Mouse (Mus musculus) layer of hippocampus, adult 11-12 months (tissue): ENCODE measurements around the gene Sub1.

Source experiments
- DNase-seq: peaks from one replicate; pipeline ENCODE4 v3.0.0; 2022; ENCODE audit warnings: low spot score

Sub1 gene

GRCm38 (mm10) chr15:11996883-11997282, at the start of gene Sub1:
Gene Sub1, minus strand, starts transcription at chr15:11996983.
- DNase-seq = no peak

GRCm38 (mm10) chr15:12040407-12040710, 43.6 kb upstream of the Sub1 start:
- no peak for DNase-seq

- no peak for DNase-seq
Measured at GRCm38 (mm10) chr15:12039671-12040406, 43.1 kb upstream of the Sub1 start.

- no peak for DNase-seq
Measured at GRCm38 (mm10) chr15:12039256-12039655, 42.5 kb upstream of the Sub1 start.

GRCm38 (mm10) chr15:12037866-12038625, 41.3 kb upstream of the Sub1 start:
- no peak for DNase-seq

GRCm38 (mm10) chr15:12037217-12037616, 40.4 kb upstream of the Sub1 start:
- no peak for DNase-seq

GRCm38 (mm10) chr15:12036675-12037074, 39.9 kb upstream of the Sub1 start:
- DNase-seq = no peak

- no peak for DNase-seq
Measured at GRCm38 (mm10) chr15:12034317-12034716, 37.5 kb upstream of the Sub1 start.

- no peak for DNase-seq
Measured at GRCm38 (mm10) chr15:12033155-12033554, 36.4 kb upstream of the Sub1 start.

GRCm38 (mm10) chr15:12032512-12032911, 35.7 kb upstream of the Sub1 start:
- DNase-seq = no peak

- DNase-seq = no peak
Measured at GRCm38 (mm10) chr15:12031861-12032260, 35.1 kb upstream of the Sub1 start.

GRCm38 (mm10) chr15:12030221-12030620, 33.4 kb upstream of the Sub1 start:
- no peak for DNase-seq

GRCm38 (mm10) chr15:12027807-12028206, 31.0 kb upstream of the Sub1 start:
- DNase-seq = no peak

GRCm38 (mm10) chr15:12026932-12027450, 30.2 kb upstream of the Sub1 start:
- DNase-seq = no peak

- DNase-seq = no peak
Measured at GRCm38 (mm10) chr15:12026026-12026425, 29.2 kb upstream of the Sub1 start.

- no peak for DNase-seq
Measured at GRCm38 (mm10) chr15:12025341-12025740, 28.6 kb upstream of the Sub1 start.

GRCm38 (mm10) chr15:12024791-12025268, 28.0 kb upstream of the Sub1 start:
- DNase-seq = no peak

- DNase-seq = no peak
Measured at GRCm38 (mm10) chr15:12019443-12019842, 22.7 kb upstream of the Sub1 start.

GRCm38 (mm10) chr15:12018428-12018757, 21.6 kb upstream of the Sub1 start:
- DNase-seq = no peak

GRCm38 (mm10) chr15:12017700-12018427, 21.1 kb upstream of the Sub1 start:
- no peak for DNase-seq

- no peak for DNase-seq
Measured at GRCm38 (mm10) chr15:12014197-12014905, 17.6 kb upstream of the Sub1 start.
